Mouse (Mus musculus): ENCODE measurements at regions not wholly inside any gene's neighbourhood (a gene's known extent, or its start where the extent isn't known, plus 50 kb on each side); places are given as distances from the start of the nearest gene placed in this dataset.

DNA sequence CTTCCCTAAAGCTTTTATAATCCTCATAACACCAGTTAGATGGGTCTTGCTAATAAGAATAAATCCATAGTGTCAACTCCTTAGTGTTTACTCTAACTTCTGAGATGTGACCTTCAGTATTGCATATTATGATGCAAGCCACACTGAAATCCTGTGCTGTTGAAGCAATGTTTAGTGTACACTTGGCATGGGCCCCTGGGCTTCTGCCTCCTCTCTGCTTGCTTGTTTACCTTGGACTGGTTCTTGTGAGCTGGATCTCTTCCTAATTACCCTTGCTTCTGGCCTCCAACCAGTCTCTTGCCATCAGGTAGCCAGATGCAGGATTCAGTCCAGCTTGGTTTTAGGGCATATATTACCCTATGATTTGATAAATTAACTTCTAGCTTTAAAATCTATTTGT is 57.0 kb downstream of the Rgs2 start:
- ATAC-seq (replicated peaks; ENCODE audit: low read depth, poor library complexity, severe bottlenecking): no peak

GRCm38 (mm10) chr1:143941465-143941864 is 62.5 kb downstream of the Rgs2 start:
- peak; percentile 83 for ATAC-seq (replicated peaks; ENCODE audit: low read depth, poor library complexity, severe bottlenecking)

- ATAC-seq (replicated peaks; ENCODE audit: low read depth, poor library complexity, severe bottlenecking): no peak; the same call in 1 of the 2 replicates
Measured at GRCm38 (mm10) chr1:143939511-143939910, 64.5 kb downstream of the Rgs2 start.

GRCm38 (mm10) chr1:143938569-143938968 is 65.4 kb downstream of the Rgs2 start:
- ATAC-seq (replicated peaks; ENCODE audit: low read depth, poor library complexity, severe bottlenecking): no peak

DNA sequence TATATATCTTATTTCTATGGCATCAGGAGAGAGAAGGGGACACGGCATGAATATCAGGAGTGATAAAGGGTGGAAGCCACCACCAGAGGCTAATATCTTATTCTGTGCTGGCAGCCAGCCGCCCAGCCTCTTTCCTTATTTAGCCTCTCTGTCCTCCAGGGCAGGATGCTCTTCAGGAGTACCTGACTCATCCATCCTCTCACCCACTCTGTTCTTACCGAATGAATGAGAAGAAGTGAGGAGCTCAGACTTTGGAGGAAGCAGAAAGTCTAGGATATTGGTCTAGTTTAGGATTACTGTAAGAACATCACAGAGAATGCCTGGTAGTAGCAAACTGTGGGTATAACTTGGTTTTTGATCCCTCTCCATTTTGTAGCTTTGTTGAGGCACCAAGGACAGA is 73.2 kb downstream of the Rgs2 start:
- ATAC-seq (replicated peaks; ENCODE audit: low read depth, poor library complexity, severe bottlenecking): no peak

GRCm38 (mm10) chr1:143929567-143930165 is 74.3 kb downstream of the Rgs2 start:
- ATAC-seq (replicated peaks; ENCODE audit: low read depth, poor library complexity, severe bottlenecking): no peak

DNA sequence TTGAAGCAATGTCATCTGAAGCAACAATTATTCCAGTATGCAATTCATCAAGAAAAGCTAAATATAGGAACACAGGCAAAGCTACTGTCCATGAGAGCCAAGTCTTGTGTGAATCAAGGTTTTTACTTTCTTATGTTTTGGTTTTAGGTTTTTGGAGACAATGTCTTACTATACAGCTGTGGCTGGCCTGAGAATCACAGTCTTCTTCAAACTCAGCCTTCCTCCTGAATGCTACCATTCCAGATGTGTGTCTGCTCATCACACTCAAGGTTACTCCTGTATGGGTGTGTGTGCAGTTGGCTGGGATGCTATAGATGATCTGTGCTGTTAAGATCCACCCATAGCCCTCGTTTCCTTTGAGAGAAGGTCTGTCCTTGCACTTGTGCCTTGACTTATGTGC is 81.5 kb downstream of the Rgs2 start:
- ATAC-seq (replicated peaks; ENCODE audit: low read depth, poor library complexity, severe bottlenecking): no peak

GRCm38 (mm10) chr1:143920256-143920655 is 83.7 kb downstream of the Rgs2 start:
- ATAC-seq (replicated peaks; ENCODE audit: low read depth, poor library complexity, severe bottlenecking): no peak

GRCm38 (mm10) chr1:143918949-143919348 is 85.0 kb downstream of the Rgs2 start:
- ATAC-seq (replicated peaks; ENCODE audit: low read depth, poor library complexity, severe bottlenecking): peak; percentile 40

GRCm38 (mm10) chr1:143918146-143918774 is 85.7 kb downstream of the Rgs2 start:
- peak; percentile 60 for ATAC-seq (replicated peaks; ENCODE audit: low read depth, poor library complexity, severe bottlenecking)

GRCm38 (mm10) chr1:143917623-143918022 is 86.3 kb downstream of the Rgs2 start:
- no peak for ATAC-seq (replicated peaks; ENCODE audit: low read depth, poor library complexity, severe bottlenecking)

GRCm38 (mm10) chr1:143916587-143916986 is 87.4 kb downstream of the Rgs2 start:
- peak; percentile 88 for ATAC-seq (replicated peaks; ENCODE audit: low read depth, poor library complexity, severe bottlenecking)

- no peak for ATAC-seq (replicated peaks; ENCODE audit: low read depth, poor library complexity, severe bottlenecking)
Measured at GRCm38 (mm10) chr1:143912586-143912985, 91.4 kb downstream of the Rgs2 start.

DNA sequence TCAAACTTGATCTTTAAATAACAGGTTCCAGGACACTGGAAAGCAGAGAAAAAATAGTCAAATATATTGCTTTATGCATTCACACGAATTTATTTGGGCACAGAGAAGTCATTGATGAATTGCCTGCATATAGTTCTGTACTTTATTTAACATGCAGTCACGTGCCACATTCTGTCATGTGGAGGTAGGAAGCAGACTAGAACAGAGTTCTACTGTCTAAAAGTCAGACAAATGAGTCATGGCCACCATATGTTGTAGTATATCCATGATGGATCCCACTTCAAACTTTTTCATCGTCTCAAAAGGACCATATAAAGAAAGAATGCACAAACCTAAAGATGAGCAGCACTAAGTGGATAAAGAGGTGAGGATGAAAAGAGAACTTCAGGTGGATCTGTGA is 92.7 kb downstream of the Rgs2 start:
- ATAC-seq (replicated peaks; ENCODE audit: low read depth, poor library complexity, severe bottlenecking): no peak

- ATAC-seq (replicated peaks; ENCODE audit: low read depth, poor library complexity, severe bottlenecking): no peak
Measured at GRCm38 (mm10) chr1:143910530-143910929, 93.4 kb downstream of the Rgs2 start.

GRCm38 (mm10) chr1:143907312-143907711 is 96.6 kb downstream of the Rgs2 start:
- no peak for ATAC-seq (replicated peaks; ENCODE audit: low read depth, poor library complexity, severe bottlenecking)

DNA sequence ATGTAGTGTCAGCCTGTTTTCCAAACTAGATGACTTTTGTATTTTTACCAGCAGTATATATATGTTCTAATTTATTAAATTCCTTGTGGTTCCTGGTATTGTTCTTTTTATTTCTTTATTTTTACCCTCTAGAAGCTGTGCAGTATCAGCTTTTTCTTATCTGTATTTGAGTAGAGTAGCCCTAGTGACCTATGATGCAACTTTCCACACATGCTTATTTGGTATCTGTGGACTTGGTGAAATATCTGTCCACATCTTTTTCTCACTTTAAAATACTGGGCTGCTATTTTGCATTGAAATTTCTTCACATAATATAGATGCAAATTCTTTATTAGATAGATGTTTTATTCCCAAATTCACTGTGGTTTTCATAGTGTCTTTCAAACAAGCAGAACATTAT is 97.1 kb downstream of the Rgs2 start:
- no peak for ATAC-seq (replicated peaks; ENCODE audit: low read depth, poor library complexity, severe bottlenecking)

DNA sequence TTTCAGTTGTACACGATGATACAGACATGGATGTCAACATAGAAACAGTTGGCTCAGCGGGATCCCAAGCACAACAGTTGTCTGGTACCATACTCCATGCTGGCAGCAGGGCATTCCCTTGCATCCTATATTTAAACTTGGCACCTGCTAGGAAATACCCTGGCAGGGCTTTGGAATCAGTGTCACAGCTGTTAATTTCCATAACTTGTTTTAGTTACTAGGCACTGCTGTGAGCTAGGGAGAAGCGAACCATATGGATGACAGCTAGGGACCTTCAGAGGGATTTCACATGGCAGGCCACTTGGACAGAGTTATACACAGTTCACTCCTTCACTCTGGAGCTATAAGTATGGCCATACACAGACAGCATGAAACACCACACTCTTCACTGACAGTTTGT is 100.0 kb downstream of the Rgs2 start:
- no peak for ATAC-seq (replicated peaks; ENCODE audit: low read depth, poor library complexity, severe bottlenecking)

- ATAC-seq (replicated peaks; ENCODE audit: low read depth, poor library complexity, severe bottlenecking): no peak
Measured at GRCm38 (mm10) chr1:143903234-143903633, 100.7 kb downstream of the Rgs2 start.

GRCm38 (mm10) chr1:143901127-143901920 is 102.6 kb downstream of the Rgs2 start:
- ATAC-seq (replicated peaks; ENCODE audit: low read depth, poor library complexity, severe bottlenecking): no peak

- ATAC-seq (replicated peaks; ENCODE audit: low read depth, poor library complexity, severe bottlenecking): 0 out of 2 replicates have a peak, but pooled peaks have one; percentile 22
Measured at GRCm38 (mm10) chr1:143888510-143888909, 111.4 kb downstream of the Uchl5 start.
